Mouse (Mus musculus) intestine, embryonic 15.5 days (tissue): ENCODE data around the gene Arglu1. TPM values are rescaled to one million over a fixed set of nuclear protein-coding genes. Genes with fewer than 3 reads are reported as not detected.
A peak's percentile ranks its signal among the peaks of the same experiment; 100 is the strongest.

Experiments used
- ATAC-seq: fragments of 200-750 bp; cut with Nextera tagmentation; 2 replicates; pipeline ENCODE4 v1.8.0; 2017; ENCODE audit warnings: moderate TSS enrichment, moderate library complexity
- H3K27ac ChIP-seq: fragments of 300-500 bp; sonication (generic); 2 replicates; pipeline ENCODE4 v1.5.1; 2015; ENCODE audit warnings: mild to moderate bottlenecking, inconsistent platforms
- H3K27me3 ChIP-seq: fragments of 300-500 bp; sonication (generic); replicated peaks from 2 replicates; pipeline ENCODE4 v1.6.1; 2015; ENCODE audit warnings: inconsistent platforms
- H3K36me3 ChIP-seq: fragments of 300-500 bp; sonication (generic); 2 replicates; pipeline ENCODE4 v1.6.1; 2015; ENCODE audit warnings: inconsistent platforms
- H3K4me1 ChIP-seq: fragments of 300-500 bp; sonication (generic); replicated peaks from 2 replicates; pipeline ENCODE4 v1.6.1; 2015; ENCODE audit warnings: inconsistent platforms
- H3K4me2 ChIP-seq: fragments of 300-500 bp; sonication (generic); replicated peaks from 2 replicates; pipeline ENCODE4 v1.6.1; 2015; ENCODE audit warnings: mild to moderate bottlenecking, inconsistent platforms
- H3K4me3 ChIP-seq: fragments of 300-500 bp; sonication (generic); replicated peaks from 2 replicates; pipeline ENCODE4 v1.5.1; 2015; ENCODE audit warnings: inconsistent platforms
- H3K9ac ChIP-seq: fragments of 300-500 bp; sonication (generic); 2 replicates; pipeline ENCODE4 v1.6.1; 2015; ENCODE audit warnings: inconsistent platforms
- H3K9me3 ChIP-seq: fragments of 300-500 bp; sonication (generic); 2 replicates; pipeline ENCODE4 v1.6.1; 2016; ENCODE audit warnings: inconsistent platforms
- WGBS: fragments of 180-500 bp; shearing (Covaris S2); methylation state at CpG from one replicate; pipeline ENCODE4 v1.1.7; 2015; 5-methylcytosine and 5-hydroxymethylcytosine counted together
- polyA plus RNA-seq: library from polyadenylated mRNA; unstranded; fragments of >200 nt; fragmentation: Nextera tagmentation; extraction: Ambion mirVana; gene quantifications from 2 replicates; pipeline ENCODE4 v1.2.1, GENCODE M21; 2015

Arglu1 gene
- polyA plus RNA-seq, 1 experiment from 2014 or later: 121 TPM

DNA sequence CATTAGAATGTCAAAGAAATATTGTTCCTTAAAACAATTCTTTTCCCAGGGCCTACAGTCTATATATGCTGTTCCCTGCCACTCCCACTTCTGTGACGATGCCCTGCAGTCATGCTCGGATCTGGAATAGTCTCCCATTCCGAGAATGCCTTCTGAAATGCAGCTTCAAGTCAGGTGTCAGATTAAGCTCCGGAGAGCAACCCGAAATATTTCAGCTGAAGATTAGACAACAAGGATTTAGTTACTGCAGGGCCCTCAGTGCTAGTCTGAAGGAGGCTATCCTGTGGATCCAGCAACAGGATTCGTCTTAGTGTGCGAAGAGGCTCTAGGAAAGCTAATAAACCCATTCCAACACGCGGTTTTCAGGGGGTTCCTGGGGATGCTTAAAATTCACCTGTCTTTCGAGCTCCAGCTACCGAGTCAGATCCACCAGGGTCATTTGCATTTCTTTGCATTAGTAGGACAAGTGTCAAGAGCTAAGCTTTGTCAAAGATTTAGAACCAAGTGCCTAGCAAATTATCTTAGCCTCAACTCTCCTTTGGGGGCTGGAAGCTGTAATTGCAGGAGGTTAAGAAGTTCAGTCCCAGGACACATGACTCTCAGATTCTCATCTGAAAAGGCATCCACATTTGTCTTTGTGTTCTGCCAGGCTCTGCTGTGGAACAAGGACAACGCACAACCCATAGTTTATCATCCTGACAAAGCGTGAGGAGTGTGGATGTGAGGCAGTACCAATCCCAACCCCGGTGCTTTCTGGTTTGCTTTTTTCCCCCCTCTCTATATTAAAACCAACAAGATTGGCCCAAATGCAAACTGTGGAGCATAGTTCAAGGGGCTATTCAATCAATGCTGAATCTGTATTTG is 33.5 kb downstream of the Arglu1 start:
- no peak for ATAC-seq
- peak overlapping the region; percentile 0 for H3K4me3 ChIP-seq
- H3K4me1 ChIP-seq: peaks cover 13% of the 10 kb centered on the region
- no peak overlapping the region for H3K9ac ChIP-seq
- no peaks in the 10 kb centered on the region for H3K36me3 ChIP-seq
- H3K9me3 ChIP-seq: no peaks in the 10 kb centered on the region
- H3K27me3 ChIP-seq: no peaks in the 10 kb centered on the region
- WGBS: 41% methylated on average over 14 of the region's 14 CpGs
- peak overlapping the region; percentile 82 for H3K4me2 ChIP-seq
- no peak overlapping the region for H3K27ac ChIP-seq

DNA sequence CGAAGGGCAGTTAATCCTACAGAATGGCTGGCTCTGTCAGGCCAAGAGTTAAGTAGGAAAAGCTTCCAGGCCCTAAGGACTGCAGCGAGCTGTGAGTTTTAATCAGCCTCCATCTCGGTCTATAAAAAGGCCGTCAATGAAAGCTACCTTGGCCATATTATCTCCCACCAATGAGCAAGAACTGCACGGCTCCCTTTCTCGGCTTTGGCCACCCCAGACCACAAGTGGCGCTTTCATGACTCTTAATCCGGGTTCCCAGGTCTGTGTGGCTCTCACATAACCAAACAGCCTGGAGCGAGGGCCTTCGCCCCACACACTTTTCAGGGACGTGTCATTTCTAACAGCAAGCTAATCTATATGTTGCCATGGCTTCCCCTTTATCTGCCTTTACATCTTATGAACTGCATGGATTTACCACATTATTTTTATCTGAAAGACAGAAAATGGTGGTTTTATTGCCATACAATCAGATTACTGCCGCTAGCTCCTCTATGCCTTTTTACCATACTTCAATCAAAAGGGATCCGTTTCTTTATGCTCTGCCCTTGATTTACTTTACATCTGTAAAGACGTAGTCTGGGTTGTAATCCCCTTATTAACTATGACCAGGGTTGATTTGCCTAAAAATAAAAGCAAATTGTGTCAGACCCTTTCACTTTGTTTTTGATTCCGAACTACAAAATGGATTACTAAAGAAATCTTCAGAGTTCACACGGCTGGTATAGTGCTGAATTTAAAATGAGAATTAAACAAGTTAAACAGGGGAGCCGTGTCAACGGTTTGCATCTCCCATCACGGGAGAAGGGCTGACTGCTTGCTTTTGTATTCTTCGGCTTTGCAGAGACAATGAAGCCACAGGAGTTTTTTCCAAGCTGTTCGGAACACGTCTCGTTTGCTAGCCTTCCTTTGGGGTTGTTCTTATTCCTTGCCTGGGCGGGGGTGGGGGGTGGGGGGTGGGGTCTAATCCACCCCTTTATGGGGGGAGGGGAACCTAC is 34.7 kb downstream of the Arglu1 start:
- no peak overlapping the region for H3K27ac ChIP-seq
- H3K4me1 ChIP-seq: peaks cover 13% of the 10 kb centered on the region
- H3K4me2 ChIP-seq: peak overlapping the region; percentile 82
- no peak overlapping the region for H3K4me3 ChIP-seq
- no peak overlapping the region for H3K9ac ChIP-seq
- H3K36me3 ChIP-seq: no peaks in the 10 kb centered on the region
- H3K27me3 ChIP-seq: no peaks in the 10 kb centered on the region
- ATAC-seq: no peak
- H3K9me3 ChIP-seq: no peaks in the 10 kb centered on the region
- 54% methylated on average over 24 of the region's 24 CpGs for WGBS

- H3K27ac ChIP-seq: no peak overlapping the region
- no peak overlapping the region for H3K9ac ChIP-seq
- no peaks in the 10 kb centered on the region for H3K9me3 ChIP-seq
- no peak for ATAC-seq
- no peaks in the 10 kb centered on the region for H3K36me3 ChIP-seq
- H3K4me2 ChIP-seq: no peak overlapping the region
- no peaks in the 10 kb centered on the region for H3K27me3 ChIP-seq
- no peak overlapping the region for H3K4me3 ChIP-seq
- WGBS: 48% methylated on average over 12 of the region's 12 CpGs
- peaks cover 16% of the 10 kb centered on the region for H3K4me1 ChIP-seq
These were observed 36.3 kb downstream of the Arglu1 start for GRCm38 (mm10) chr8:8653906-8654489.

DNA sequence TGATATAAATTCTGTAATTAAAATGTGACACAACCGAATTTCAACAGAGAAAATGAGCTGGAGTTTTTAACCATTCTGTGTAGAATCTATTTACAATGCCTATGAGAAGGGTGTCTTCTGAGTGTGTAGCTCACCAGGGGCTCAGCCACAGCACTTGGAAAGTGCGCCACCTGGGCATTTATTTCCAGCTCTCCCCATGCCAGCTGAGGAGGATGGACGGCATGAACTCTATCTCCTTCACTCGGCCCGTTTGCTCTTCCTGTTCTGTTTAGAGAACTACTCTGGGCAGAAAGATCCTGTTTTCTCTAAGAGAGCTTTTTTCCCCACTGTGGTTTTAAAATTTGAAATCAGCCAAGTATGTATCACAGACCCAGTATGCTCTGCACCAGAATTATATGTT is 37.0 kb downstream of the Arglu1 start:
- ATAC-seq: no peak
- no peak overlapping the region for H3K9ac ChIP-seq
- H3K4me3 ChIP-seq: no peak overlapping the region
- 55% methylated on average over 5 of the region's 5 CpGs for WGBS
- H3K27me3 ChIP-seq: no peaks in the 10 kb centered on the region
- H3K4me1 ChIP-seq: peaks cover 16% of the 10 kb centered on the region
- no peaks in the 10 kb centered on the region for H3K36me3 ChIP-seq
- H3K9me3 ChIP-seq: no peaks in the 10 kb centered on the region
- H3K27ac ChIP-seq: no peak overlapping the region
- H3K4me2 ChIP-seq: no peak overlapping the region

- H3K9me3 ChIP-seq: no peaks in the 10 kb centered on the region
- peaks cover 16% of the 10 kb centered on the region for H3K4me1 ChIP-seq
- no peaks in the 10 kb centered on the region for H3K36me3 ChIP-seq
- H3K4me2 ChIP-seq: no peak overlapping the region
- H3K27ac ChIP-seq: no peak overlapping the region
- H3K9ac ChIP-seq: no peak overlapping the region
- no peaks in the 10 kb centered on the region for H3K27me3 ChIP-seq
- peak; percentile 74 for ATAC-seq
- H3K4me3 ChIP-seq: no peak overlapping the region
- 76% methylated on average over 4 of the region's 4 CpGs for WGBS
These were observed 37.9 kb downstream of the Arglu1 start for GRCm38 (mm10) chr8:8652388-8652787.

GRCm38 (mm10) chr8:8649944-8650343 is 40.4 kb downstream of the Arglu1 start:
- Histone ChIP-seq H3K9me3 (no peaks in the 10 kb centered on the region), H3K4me3 (no peak overlapping the region), H3K27me3 (no peaks in the 10 kb centered on the region), H3K9ac (no peak overlapping the region), H3K4me2 (no peak overlapping the region), H3K4me1 (peaks cover 9% of the 10 kb centered on the region), H3K36me3 (no peaks in the 10 kb centered on the region), H3K27ac (no peak overlapping the region)
- WGBS: 54% methylated on average over 8 of the region's 8 CpGs
- no peak for ATAC-seq

GRCm38 (mm10) chr8:8649536-8649935 is 40.8 kb downstream of the Arglu1 start:
- Histone ChIP-seq H3K4me1 (peaks cover 9% of the 10 kb centered on the region), H3K4me2 (no peak overlapping the region), H3K36me3 (no peaks in the 10 kb centered on the region), H3K27me3 (no peaks in the 10 kb centered on the region), H3K27ac (no peak overlapping the region), H3K4me3 (no peak overlapping the region), H3K9me3 (no peaks in the 10 kb centered on the region), H3K9ac (no peak overlapping the region)
- ATAC-seq: no peak
- 87% methylated on average over 3 of the region's 3 CpGs for WGBS

DNA sequence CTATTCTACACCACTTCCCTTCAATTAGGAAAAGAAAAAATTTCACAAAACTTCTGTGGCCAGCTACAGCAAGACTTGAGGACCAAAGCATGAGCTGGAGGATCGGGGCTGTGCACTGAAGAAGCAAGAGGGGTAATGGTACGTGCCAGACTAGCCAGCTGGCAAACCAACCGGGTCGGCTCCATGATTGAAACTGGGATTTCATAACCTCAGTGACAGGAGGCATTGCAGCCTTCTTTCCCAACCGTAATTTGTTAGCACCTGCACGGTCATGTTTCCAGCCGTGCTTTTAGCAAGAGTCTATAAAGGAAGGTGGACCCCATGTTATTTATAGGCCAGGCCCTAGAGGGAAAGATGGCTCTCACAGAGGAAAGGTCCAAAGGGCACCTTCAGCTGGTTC is 41.6 kb downstream of the Arglu1 start:
- H3K4me1 ChIP-seq: peaks cover 9% of the 10 kb centered on the region
- peak; percentile 21; the same call in 1 of the 2 replicates for ATAC-seq
- 68% methylated on average over 7 of the region's 7 CpGs for WGBS
- no peak overlapping the region for H3K4me3 ChIP-seq
- H3K4me2 ChIP-seq: no peak overlapping the region
- no peaks in the 10 kb centered on the region for H3K36me3 ChIP-seq
- H3K9ac ChIP-seq: no peak overlapping the region
- H3K9me3 ChIP-seq: no peaks in the 10 kb centered on the region
- H3K27ac ChIP-seq: no peak overlapping the region
- H3K27me3 ChIP-seq: no peaks in the 10 kb centered on the region

- 71% methylated on average over 7 of the region's 7 CpGs for WGBS
- Histone ChIP-seq H3K27ac (no peak overlapping the region), H3K27me3 (no peaks in the 10 kb centered on the region), H3K4me3 (no peak overlapping the region), H3K36me3 (no peaks in the 10 kb centered on the region), H3K4me1 (peaks cover 6% of the 10 kb centered on the region; the same call in 1 of the 2 replicates), H3K4me2 (no peak overlapping the region), H3K9ac (no peak overlapping the region), H3K9me3 (no peaks in the 10 kb centered on the region)
- ATAC-seq: 0 out of 2 replicates have a peak, but pooled peaks have one; percentile 23
These were observed 42.5 kb downstream of the Arglu1 start for GRCm38 (mm10) chr8:8647824-8648223.

- ATAC-seq: no peak
- no peaks in the 10 kb centered on the region for H3K36me3 ChIP-seq
- no peak overlapping the region for H3K4me3 ChIP-seq
- WGBS: 64% methylated on average over 3 of the region's 3 CpGs
- no peak overlapping the region for H3K27ac ChIP-seq
- H3K4me2 ChIP-seq: no peak overlapping the region
- no peaks in the 10 kb centered on the region for H3K27me3 ChIP-seq
- H3K4me1 ChIP-seq: 0 out of 2 replicates have a peak, but pooled peaks cover 6% of the 10 kb centered on the region
- H3K9ac ChIP-seq: no peak overlapping the region
- H3K9me3 ChIP-seq: no peaks in the 10 kb centered on the region
These were observed 43.0 kb downstream of the Arglu1 start for GRCm38 (mm10) chr8:8647319-8647718.

DNA sequence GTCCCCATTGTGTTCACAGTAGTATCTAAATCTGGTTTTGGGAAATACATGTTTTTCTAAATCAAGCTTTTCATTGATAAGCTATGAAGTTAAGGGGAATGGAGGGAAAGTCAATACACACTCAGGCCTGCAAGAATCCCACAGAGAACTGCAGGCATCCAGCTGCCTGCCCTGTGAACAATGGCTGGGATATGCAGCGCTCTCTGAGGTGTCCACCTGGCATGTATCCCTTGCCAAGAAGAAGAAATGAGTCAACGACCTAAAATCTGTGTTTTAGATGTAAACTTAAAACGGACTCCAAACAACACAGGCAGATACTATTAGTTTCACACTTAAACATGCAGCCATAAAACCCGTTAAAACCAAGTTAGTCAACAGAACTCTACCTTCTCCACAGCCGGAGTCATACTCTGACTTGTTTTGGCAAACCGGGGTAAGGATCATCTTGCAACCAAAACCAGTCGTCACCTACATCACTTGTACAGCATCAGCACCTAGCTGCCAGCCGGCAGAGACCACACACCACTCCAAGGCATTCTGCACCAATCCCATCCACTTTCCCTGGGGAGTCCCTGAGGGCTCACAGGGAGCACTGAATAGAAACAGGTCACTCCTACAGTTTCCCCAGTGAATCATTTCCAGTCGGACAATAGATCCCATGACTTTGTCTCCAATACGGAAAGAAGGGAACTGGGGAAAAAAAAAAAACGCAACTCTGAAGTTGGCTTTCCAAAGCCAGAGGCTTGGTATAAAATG is 46.0 kb downstream of the Arglu1 start:
- Histone ChIP-seq H3K36me3 (no peaks in the 10 kb centered on the region), H3K27me3 (no peaks in the 10 kb centered on the region), H3K4me1 (0 out of 2 replicates have a peak, but pooled peaks cover 1% of the 10 kb centered on the region), H3K9ac (no peak overlapping the region), H3K9me3 (no peaks in the 10 kb centered on the region), H3K4me2 (no peak overlapping the region), H3K4me3 (no peak overlapping the region), H3K27ac (no peak overlapping the region)
- WGBS: 79% methylated on average over 11 of the region's 11 CpGs
- no peak for ATAC-seq
